Mouse (Mus musculus): Measurements from ENCODE around the gene Trem1.

- TF ChIP-seq CTCF (IDR thresholded peaks at IDR 0.05; ENCODE audit: low read depth) (no peak), EP300 (IDR thresholded peaks at IDR 0.05; ENCODE audit: low read depth) (no peak)
These were observed 35.7 kb downstream of the Trem1 start for GRCm38 (mm10) chr17:48268276-48268675.
